Mouse (Mus musculus) limb, embryonic 13.5 days (tissue): ENCODE measurements around the gene Traf3ip3. TPM values are rescaled to one million over a fixed set of nuclear protein-coding genes. Genes with fewer than 3 reads are reported as not detected.

ENCODE experiments used
- ATAC-seq: fragments of 200-750 bp; cut with Nextera tagmentation; 2 replicates; pipeline ENCODE4 v1.8.0; 2017; ENCODE audit warnings: low read depth, moderate number of reproducible peaks, moderate TSS enrichment; ENCODE audit not compliant: low FRiP score
- H3K27ac ChIP-seq: fragments of 300-500 bp; sonication (generic); 2 replicates; pipeline ENCODE4 v1.5.1; 2015; ENCODE audit warnings: inconsistent platforms, mild to moderate bottlenecking, moderate library complexity
- H3K27me3 ChIP-seq: fragments of 300-500 bp; sonication (generic); 2 replicates; pipeline ENCODE4 v1.6.1; 2015; ENCODE audit warnings: mild to moderate bottlenecking, inconsistent platforms
- H3K36me3 ChIP-seq: fragments of 300-500 bp; sonication (generic); 2 replicates; pipeline ENCODE4 v1.6.1; 2015; ENCODE audit warnings: inconsistent platforms, mild to moderate bottlenecking, moderate library complexity
- H3K4me1 ChIP-seq: fragments of 300-500 bp; sonication (generic); 2 replicates; pipeline ENCODE4 v1.6.1; 2015; ENCODE audit warnings: inconsistent platforms
- H3K4me2 ChIP-seq: fragments of 300-500 bp; sonication (generic); replicated peaks from 2 replicates; pipeline ENCODE4 v1.6.1; 2015; ENCODE audit warnings: inconsistent platforms, mild to moderate bottlenecking, moderate library complexity
- H3K4me3 ChIP-seq: fragments of 300-500 bp; sonication (generic); 2 replicates; pipeline ENCODE4 v1.5.1; 2015; ENCODE audit warnings: moderate library complexity, mild to moderate bottlenecking, inconsistent platforms
- H3K9ac ChIP-seq: fragments of 300-500 bp; sonication (generic); 2 replicates; pipeline ENCODE4 v1.6.1; 2015; ENCODE audit warnings: mild to moderate bottlenecking, inconsistent platforms
- H3K9me3 ChIP-seq: fragments of 300-500 bp; sonication (generic); 2 replicates; pipeline ENCODE4 v1.6.1; 2016; ENCODE audit warnings: inconsistent platforms
- WGBS: fragments of 180-500 bp; shearing (Covaris S2); methylation state at CpG from one replicate; pipeline ENCODE4 v1.1.7; 2015; 5-methylcytosine and 5-hydroxymethylcytosine counted together
- polyA plus RNA-seq: library from polyadenylated mRNA; unstranded; fragments of >200 nt; fragmentation: Nextera tagmentation; extraction: Ambion mirVana; gene quantifications from 2 replicates; pipeline ENCODE4 v1.2.1, GENCODE M21; 2015

Traf3ip3 gene
- polyA plus RNA-seq, 1 experiment from 2014 or later: 11.6 TPM

- peaks cover 21% of the 10 kb centered on the region for H3K4me1 ChIP-seq
- H3K27me3 ChIP-seq: no peaks in the 10 kb centered on the region
- H3K9ac ChIP-seq: peak overlapping the region; percentile 73
- no peaks in the 10 kb centered on the region for H3K9me3 ChIP-seq
- no peaks in the 10 kb centered on the region; the same call in none of the 2 replicates for H3K36me3 ChIP-seq
- H3K4me3 ChIP-seq: peak overlapping the region; percentile 63
- whole genome bisulfite sequencing: 89% methylated on average over 13 of the region's 13 CpGs
- peak overlapping the region; percentile 82 for H3K4me2 ChIP-seq
- ATAC-seq: no peak
- H3K27ac ChIP-seq: peak overlapping the region; percentile 83; the same call in 1 of the 2 replicates
Measured at GRCm38 (mm10) chr1:193174143-193174733, 27.3 kb downstream of the Traf3ip3 start.

- peak overlapping the region; percentile 82 for H3K4me2 ChIP-seq
- peak overlapping the region; percentile 83 for H3K27ac ChIP-seq
- no peaks in the 10 kb centered on the region; the same call in none of the 2 replicates for H3K36me3 ChIP-seq
- peak overlapping the region; percentile 73 for H3K9ac ChIP-seq
- ATAC-seq: no peak
- 19% methylated on average over 9 of the region's 9 CpGs for WGBS
- H3K27me3 ChIP-seq: no peaks in the 10 kb centered on the region
- H3K9me3 ChIP-seq: no peaks in the 10 kb centered on the region
- H3K4me1 ChIP-seq: peaks cover 21% of the 10 kb centered on the region
- H3K4me3 ChIP-seq: peak overlapping the region; percentile 63
Measured at GRCm38 (mm10) chr1:193173810-193174129, 27.7 kb downstream of the Traf3ip3 start.

- H3K27me3 ChIP-seq: no peaks in the 10 kb centered on the region
- H3K36me3 ChIP-seq: no peaks in the 10 kb centered on the region; the same call in none of the 2 replicates
- under 1% methylated on average over 48 of the region's 48 CpGs for WGBS
Measured at GRCm38 (mm10) chr1:193172991-193173809, 28.3 kb downstream of the Traf3ip3 start.

GRCm38 (mm10) chr1:193169856-193170255 is 31.6 kb downstream of the Traf3ip3 start:
- no peak overlapping the region for H3K9ac ChIP-seq
- no peak overlapping the region for H3K4me2 ChIP-seq
- no peaks in the 10 kb centered on the region for H3K9me3 ChIP-seq
- WGBS: 79% methylated on average over 2 of the region's 2 CpGs
- peaks cover 20% of the 10 kb centered on the region for H3K4me1 ChIP-seq
- no peak overlapping the region for H3K27ac ChIP-seq
- H3K36me3 ChIP-seq: no peaks in the 10 kb centered on the region
- H3K27me3 ChIP-seq: no peaks in the 10 kb centered on the region
- H3K4me3 ChIP-seq: no peak overlapping the region
- no peak for ATAC-seq

More at GRCm38 (mm10) chr1:193172991-193173809, 28.3 kb downstream of the Traf3ip3 start:
- peak overlapping the region; percentile 82 for H3K4me2 ChIP-seq
- H3K9me3 ChIP-seq: no peaks in the 10 kb centered on the region
- peak overlapping the region; percentile 83 for H3K27ac ChIP-seq
- peak overlapping the region; percentile 82 for H3K9ac ChIP-seq
- peaks cover 21% of the 10 kb centered on the region for H3K4me1 ChIP-seq
- ATAC-seq: peak; percentile 99
- peak overlapping the region; percentile 63 for H3K4me3 ChIP-seq

GRCm38 (mm10) chr1:193169228-193169627 is 32.3 kb downstream of the Traf3ip3 start:
- no peak for ATAC-seq
- Histone ChIP-seq H3K27ac (no peak overlapping the region), H3K27me3 (no peaks in the 10 kb centered on the region), H3K4me1 (peaks cover 14% of the 10 kb centered on the region), H3K36me3 (no peaks in the 10 kb centered on the region), H3K9ac (no peak overlapping the region), H3K4me2 (no peak overlapping the region), H3K9me3 (no peaks in the 10 kb centered on the region), H3K4me3 (no peak overlapping the region)
- 76% methylated on average over 7 of the region's 7 CpGs for WGBS

- no peak within 1 kb of the TSS for H3K27ac ChIP-seq
- H3K4me1 ChIP-seq: peaks cover 8% of the 10 kb centered on the region
- no peak within 1 kb of the TSS for H3K4me3 ChIP-seq
- no peak within 1 kb of the TSS for H3K4me2 ChIP-seq
- no peaks in the 10 kb centered on the region for H3K9me3 ChIP-seq
- ATAC-seq: no peak
- H3K27me3 ChIP-seq: no peaks in the 10 kb centered on the region
- H3K36me3 ChIP-seq: no peaks in the 10 kb centered on the region
- H3K9ac ChIP-seq: no peak within 1 kb of the TSS
- 93% methylated on average over 3 of the region's 3 CpGs for WGBS
Measured at GRCm38 (mm10) chr1:193167746-193168145, 33.8 kb downstream of the Traf3ip3 start, which contains the start of gene A130010J15Rik. Gene A130010J15Rik (plus strand): TSS chr1:193168046.

GRCm38 (mm10) chr1:193160317-193161032 is 41.0 kb downstream of the Traf3ip3 start:
- Histone ChIP-seq H3K9me3 (no peaks in the 10 kb centered on the region), H3K4me3 (peak overlapping the region; percentile 26), H3K36me3 (no peaks in the 10 kb centered on the region), H3K9ac (peak overlapping the region; percentile 39; the same call in 1 of the 2 replicates), H3K27ac (no peak overlapping the region), H3K27me3 (peaks cover 2% of the 10 kb centered on the region), H3K4me1 (peaks cover 24% of the 10 kb centered on the region), H3K4me2 (peak overlapping the region; percentile 58)
- WGBS: 15% methylated on average over 18 of the region's 18 CpGs
- ATAC-seq: no peak

GRCm38 (mm10) chr1:193159613-193160012 is 41.9 kb downstream of the Traf3ip3 start:
- H3K9me3 ChIP-seq: no peaks in the 10 kb centered on the region
- H3K27ac ChIP-seq: no peak overlapping the region
- H3K4me2 ChIP-seq: no peak overlapping the region
- H3K27me3 ChIP-seq: peaks cover 11% of the 10 kb centered on the region
- 56% methylated on average over 1 of the region's 1 CpGs for WGBS
- ATAC-seq: no peak
- H3K36me3 ChIP-seq: no peaks in the 10 kb centered on the region
- H3K9ac ChIP-seq: no peak overlapping the region
- H3K4me3 ChIP-seq: no peak overlapping the region
- peaks cover 24% of the 10 kb centered on the region for H3K4me1 ChIP-seq

GRCm38 (mm10) chr1:193159163-193159562 is 42.3 kb downstream of the Traf3ip3 start:
- Histone ChIP-seq H3K4me3 (no peak overlapping the region), H3K27me3 (peaks cover 15% of the 10 kb centered on the region), H3K4me1 (peaks cover 24% of the 10 kb centered on the region), H3K27ac (no peak overlapping the region), H3K36me3 (no peaks in the 10 kb centered on the region), H3K9me3 (no peaks in the 10 kb centered on the region), H3K4me2 (no peak overlapping the region), H3K9ac (no peak overlapping the region)
- 27% methylated on average over 3 of the region's 3 CpGs for WGBS
- no peak for ATAC-seq

GRCm38 (mm10) chr1:193157111-193157492 is 44.4 kb downstream of the Traf3ip3 start:
- Histone ChIP-seq H3K27me3 (peaks cover 36% of the 10 kb centered on the region), H3K27ac (peak overlapping the region; percentile 22; the same call in 1 of the 2 replicates), H3K36me3 (no peaks in the 10 kb centered on the region), H3K4me3 (no peak overlapping the region), H3K9ac (no peak overlapping the region), H3K9me3 (no peaks in the 10 kb centered on the region), H3K4me2 (peak overlapping the region; percentile 16; the same call in 1 of the 2 replicates), H3K4me1 (peaks cover 39% of the 10 kb centered on the region)
- no peak for ATAC-seq
- 55% methylated on average over 8 of the region's 8 CpGs for WGBS

- Histone ChIP-seq H3K4me1 (peaks cover 41% of the 10 kb centered on the region), H3K9ac (no peak overlapping the region), H3K27ac (peak overlapping the region; percentile 22; the same call in 1 of the 2 replicates), H3K4me2 (no peak overlapping the region), H3K36me3 (no peaks in the 10 kb centered on the region), H3K9me3 (no peaks in the 10 kb centered on the region), H3K4me3 (no peak overlapping the region), H3K27me3 (peaks cover 42% of the 10 kb centered on the region)
- 77% methylated on average over 15 of the region's 15 CpGs for WGBS
- no peak for ATAC-seq
Measured at GRCm38 (mm10) chr1:193156316-193157110, 45.0 kb downstream of the Traf3ip3 start.
